Mouse (Mus musculus) embryonic stem cell, embryonic (primary cell): ENCODE measurements around the gene Bsdc1.

Source experiments
- CTCF ChIA-PET, 4 experiments: fragments of 300-600 bp in 2 of 4; fragments of 350-600 bp in 2 of 4; sonication (Branson Sonifier 250); formaldehyde crosslinking; loops; one replicate each; lab custom pipeline; 2022; ENCODE audit warnings: inconsistent platforms in 2 of 4; lab: Charles Lee
- POLR2A ChIA-PET, 4 experiments: fragments of 300-600 bp in 2 of 4; fragments of 350-600 bp in 2 of 4; sonication (Branson Sonifier 250); formaldehyde crosslinking; loops; one replicate each; lab custom pipeline; 2022; ENCODE audit warnings: antibody characterized with exemption in 4 of 4, inconsistent platforms in 1 of 4; lab: Charles Lee

The Bsdc1 gene

GRCm38 (mm10) chr4:129459726-129460125 is 1.7 kb upstream of the Bsdc1 start:
- ChIA-PET CTCF (interaction anchor here in 1 of 4 experiments (0.7 kb wide), 1 partner anchor 188 kb away, joined by 8 read pairs; no protein-coding TSS in a partner anchor), POLR2A (interaction anchor here in 2 of 4 experiments (0.6 to 2.8 kb wide), 7 partner anchors 8 to 1069 kb away, joined by 3 to 24 read pairs (median 3); partner anchors contain the start of genes S100pbp (in 1 of the 2) and Yars (in 1 of the 2))

- ChIA-PET POLR2A (interaction anchor here (0.5 to 2.8 kb wide), 144 partner anchors 9 to 1201 kb away, joined by 3 to 35 read pairs (median 5); partner anchors contain the start of genes S100pbp (in 3 of the 4), Yars (in 3 of the 4), Fam229a (in 2 of the 4) and Hdac1 (in 2 of the 4)), CTCF (interaction anchor here (0.5 to 1.9 kb wide), 20 partner anchors 13 to 1194 kb away, joined by 3 to 14 read pairs (median 4); partner anchors contain the start of genes Ccdc28b (in 1 of the 4) and Marcksl1 (in 1 of the 4))
Measured at GRCm38 (mm10) chr4:129460827-129461182, 576 bp upstream of the Bsdc1 start.

GRCm38 (mm10) chr4:129462118-129462517 is 737 bp downstream of the Bsdc1 start:
- ChIA-PET POLR2A (interaction anchor here (0.6 to 2.8 kb wide), 111 partner anchors 8 to 1200 kb away, joined by 3 to 35 read pairs (median 6); partner anchors contain the start of genes Marcksl1 (in 3 of the 4), Fam229a (in 2 of the 4), Hdac1 (in 2 of the 4) and Rbbp4 (in 2 of the 4)), CTCF (interaction anchor here (0.5 to 1.9 kb wide), 15 partner anchors 14 to 328 kb away, joined by 3 to 14 read pairs (median 4); partner anchors contain the start of genes Ccdc28b (in 1 of the 4) and Marcksl1 (in 1 of the 4))

GRCm38 (mm10) chr4:129463097-129464059 is 2.0 kb downstream of the Bsdc1 start:
- ChIA-PET CTCF (interaction anchor here in 1 of 4 experiments (0.5 kb wide), 1 partner anchor 168 kb away, joined by 4 read pairs; no protein-coding TSS in a partner anchor), POLR2A (interaction anchor here in 3 of 4 experiments (0.6 to 2.7 kb wide), 9 partner anchors 9 to 406 kb away, joined by 3 to 13 read pairs (median 3); partner anchors contain the start of gene Rnf19b (in 1 of the 3))

- ChIA-PET CTCF (interaction anchor here in 1 of 4 experiments (0.6 kb wide), 1 partner anchor 122 kb away, joined by 3 read pairs; no protein-coding TSS in a partner anchor), POLR2A (interaction anchor here in 3 of 4 experiments (0.6 to 2.5 kb wide), 14 partner anchors 12 to 407 kb away, joined by 3 to 13 read pairs (median 3); partner anchors contain the start of genes Iqcc (in 1 of the 3) and Rnf19b (in 1 of the 3))
Measured at GRCm38 (mm10) chr4:129464286-129464815, 3.0 kb downstream of the Bsdc1 start.

GRCm38 (mm10) chr4:129476047-129476446 is 14.7 kb downstream of the Bsdc1 start:
- ChIA-PET POLR2A (interaction anchor here in 3 of 4 experiments (0.8 to 2.0 kb wide), 16 partner anchors 9 to 133 kb away, joined by 3 to 16 read pairs (median 4); partner anchors contain the start of genes Bsdc1 (in 3 of the 3) and Marcksl1 (in 2 of the 3)), CTCF (interaction anchor here in 2 of 4 experiments (0.7 to 1.4 kb wide), 6 partner anchors 11 to 133 kb away, joined by 3 to 7 read pairs (median 3); partner anchors contain the start of genes Fam229a (in 1 of the 2) and Tssk3 (in 1 of the 2))

GRCm38 (mm10) chr4:129479863-129480262 is 18.5 kb downstream of the Bsdc1 start:
- CTCF ChIA-PET, result no interaction called here
- POLR2A ChIA-PET, result interaction anchor here in 2 of 4 experiments (0.5 to 2.9 kb wide), 5 partner anchors 9 to 1088 kb away, joined by 3 to 12 read pairs (median 3); partner anchors contain the start of gene Bsdc1 (in 1 of the 2)

- POLR2A ChIA-PET, result interaction anchor here in 2 of 4 experiments (0.9 to 2.9 kb wide), 8 partner anchors 9 to 188 kb away, joined by 3 to 12 read pairs (median 4); partner anchors contain the start of genes Bsdc1 (in 2 of the 2), Fam229a (in 1 of the 2) and Tssk3 (in 1 of the 2)
- CTCF ChIA-PET, result interaction anchor here in 2 of 4 experiments (0.6 to 1.0 kb wide), 2 partner anchors 68 to 1076 kb away, joined by 3 read pairs; no protein-coding TSS in a partner anchor
Measured at GRCm38 (mm10) chr4:129481090-129481489, 19.7 kb downstream of the Bsdc1 start.

GRCm38 (mm10) chr4:129490972-129491880 is 29.8 kb downstream of the Bsdc1 start, which contains the start of the genes Tssk3 and Fam229a:
Gene Tssk3, minus strand, starts transcription at chr4:129491022.
Gene Fam229a, plus strand, starts transcription at chr4:129491190.
- POLR2A ChIA-PET, result interaction anchor here (0.5 to 3.2 kb wide), 25 partner anchors 10 to 230 kb away, joined by 3 to 32 read pairs (median 3); partner anchors contain the start of genes Marcksl1 (in 3 of the 4), Bsdc1 (in 2 of the 4), C77080 (in 1 of the 4) and Hdac1 (in 1 of the 4)

GRCm38 (mm10) chr4:129494681-129495080 is 33.3 kb downstream of the Bsdc1 start:
- CTCF ChIA-PET, result interaction anchor here in 3 of 4 experiments (0.5 to 2.7 kb wide), 17 partner anchors 14 to 264 kb away, joined by 3 to 15 read pairs (median 4); partner anchors contain the start of genes Bsdc1 (in 1 of the 3) and Marcksl1 (in 1 of the 3)

More at GRCm38 (mm10) chr4:129490972-129491880, 29.8 kb downstream of the Bsdc1 start, which contains the start of the genes Tssk3 and Fam229a:
- CTCF ChIA-PET, result interaction anchor here in 1 of 4 experiments (0.7 to 1.6 kb wide), 4 partner anchors 11 to 206 kb away, joined by 3 read pairs; partner anchors contain the start of gene Tmem39b

GRCm38 (mm10) chr4:129495672-129496562 is 34.5 kb downstream of the Bsdc1 start:
- POLR2A ChIA-PET, result interaction anchor here (0.6 to 11.8 kb wide), 44 partner anchors 8 to 275 kb away, joined by 3 to 234 read pairs (median 4); partner anchors contain the start of genes Marcksl1 (in 3 of the 4), Hdac1 (in 2 of the 4), Bsdc1 (in 1 of the 4) and Tmem39b (in 1 of the 4)

More at GRCm38 (mm10) chr4:129494681-129495080, 33.3 kb downstream of the Bsdc1 start:
- POLR2A ChIA-PET, result interaction anchor here in 3 of 4 experiments (0.6 to 11.8 kb wide), 25 partner anchors 8 to 149 kb away, joined by 3 to 234 read pairs (median 4); partner anchors contain the start of genes Bsdc1 (in 2 of the 3), Marcksl1 (in 2 of the 3) and Txlna (in 1 of the 3)

GRCm38 (mm10) chr4:129496631-129497030 is 35.2 kb downstream of the Bsdc1 start:
- CTCF ChIA-PET, result interaction anchor here in 2 of 4 experiments (0.9 to 2.7 kb wide), 3 partner anchors 60 to 112 kb away, joined by 3 to 13 read pairs (median 3); no protein-coding TSS in a partner anchor
- POLR2A ChIA-PET, result interaction anchor here (0.7 to 11.8 kb wide), 25 partner anchors 9 to 200 kb away, joined by 3 to 234 read pairs (median 4); partner anchors contain the start of genes Marcksl1 (in 3 of the 4), Hdac1 (in 2 of the 4), Bsdc1 (in 1 of the 4) and Tmem39b (in 1 of the 4)

More at GRCm38 (mm10) chr4:129495672-129496562, 34.5 kb downstream of the Bsdc1 start:
- CTCF ChIA-PET, result interaction anchor here in 3 of 4 experiments (0.9 to 2.7 kb wide), 15 partner anchors 18 to 265 kb away, joined by 3 to 13 read pairs (median 3); partner anchors contain the start of genes Bsdc1 (in 2 of the 3) and Marcksl1 (in 1 of the 3)

GRCm38 (mm10) chr4:129498941-129499340 is 37.6 kb downstream of the Bsdc1 start:
- POLR2A ChIA-PET, result interaction anchor here in 3 of 4 experiments (0.6 to 11.8 kb wide), 20 partner anchors 8 to 447 kb away, joined by 3 to 234 read pairs (median 4); partner anchors contain the start of genes Marcksl1 (in 3 of the 3), Fam229a (in 2 of the 3), Tssk3 (in 2 of the 3) and Bsdc1 (in 1 of the 3)
- CTCF ChIA-PET, result interaction anchor here in 1 of 4 experiments (0.6 kb wide), 1 partner anchor 146 kb away, joined by 3 read pairs; no protein-coding TSS in a partner anchor
